Mouse (Mus musculus) embryonic stem cell, embryonic (primary cell): Measurements from ENCODE around the gene Zbtb43.

Experiments used
- CTCF ChIA-PET, 4 experiments: fragments of 300-600 bp in 2 of 4; fragments of 350-600 bp in 2 of 4; sonication (Branson Sonifier 250); formaldehyde crosslinking; loops; one replicate each; lab custom pipeline; 2022; ENCODE audit warnings: inconsistent platforms in 2 of 4; lab: Charles Lee
- POLR2A ChIA-PET, 4 experiments: fragments of 300-600 bp in 2 of 4; fragments of 350-600 bp in 2 of 4; sonication (Branson Sonifier 250); formaldehyde crosslinking; loops; one replicate each; lab custom pipeline; 2022; ENCODE audit warnings: antibody characterized with exemption in 4 of 4, inconsistent platforms in 1 of 4; lab: Charles Lee

The Zbtb43 gene

GRCm38 (mm10) chr2:33465215-33465614 is 3.1 kb downstream of the Zbtb43 start:
- POLR2A ChIA-PET = interaction anchor here in 3 of 4 experiments (0.6 to 3.9 kb wide), 8 partner anchors 7 to 324 kb away, joined by 3 to 24 read pairs (median 4); no protein-coding TSS in a partner anchor
- CTCF ChIA-PET = interaction anchor here in 1 of 4 experiments (0.8 kb wide), 1 partner anchor 22 kb away, joined by 3 read pairs; no protein-coding TSS in a partner anchor

DNA sequence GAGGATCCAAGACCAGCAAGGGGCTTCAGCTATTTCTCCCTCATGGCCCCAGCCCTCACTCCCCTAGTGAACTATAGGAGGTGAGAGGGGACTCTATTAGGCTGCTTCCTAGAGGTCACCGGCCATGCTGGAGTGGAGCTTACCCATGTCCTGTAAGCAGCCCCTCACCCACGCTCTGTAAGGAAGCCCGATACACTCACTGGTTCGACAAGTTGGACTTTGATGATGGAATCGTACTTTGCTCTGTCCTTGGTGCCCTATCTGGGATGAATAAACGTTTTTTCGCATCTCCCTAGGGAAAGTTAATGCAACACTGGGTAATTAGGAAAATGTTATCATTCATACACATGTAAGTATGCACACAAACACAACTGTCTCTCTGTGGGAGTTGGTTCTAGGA is 6.3 kb downstream of the Zbtb43 start:
- ChIA-PET POLR2A (interaction anchor here in 2 of 4 experiments (0.9 to 4.3 kb wide), 11 partner anchors 9 to 28 kb away, joined by 3 to 28 read pairs (median 5); no protein-coding TSS in a partner anchor), CTCF (no interaction called here)

DNA sequence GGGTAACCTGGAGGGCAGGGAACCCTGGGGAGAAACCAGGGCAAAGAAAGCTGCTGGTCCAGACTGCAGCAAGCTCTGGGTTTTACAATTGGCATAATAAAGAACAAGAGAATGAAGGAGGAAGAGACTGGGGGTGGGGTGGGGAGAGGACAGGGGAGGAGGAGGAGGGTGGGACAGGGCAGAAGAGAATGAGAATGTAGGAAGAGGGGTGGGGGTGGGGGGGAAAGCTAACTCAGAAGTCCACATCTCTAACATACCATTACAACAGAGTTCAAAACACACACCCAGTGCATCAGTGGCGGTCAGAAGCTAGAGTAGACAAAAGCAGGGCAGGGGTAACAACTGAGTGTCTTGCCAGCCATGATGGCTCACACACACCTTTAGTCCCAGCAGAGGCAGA is 7.3 kb downstream of the Zbtb43 start:
- POLR2A ChIA-PET = interaction anchor here (0.6 to 4.4 kb wide), 19 partner anchors 8 to 500 kb away, joined by 3 to 28 read pairs (median 5); partner anchors contain the start of genes Lrsam1 (in 2 of the 4), Rpl12 (in 2 of the 4) and Garnl3 (in 1 of the 4)

DNA sequence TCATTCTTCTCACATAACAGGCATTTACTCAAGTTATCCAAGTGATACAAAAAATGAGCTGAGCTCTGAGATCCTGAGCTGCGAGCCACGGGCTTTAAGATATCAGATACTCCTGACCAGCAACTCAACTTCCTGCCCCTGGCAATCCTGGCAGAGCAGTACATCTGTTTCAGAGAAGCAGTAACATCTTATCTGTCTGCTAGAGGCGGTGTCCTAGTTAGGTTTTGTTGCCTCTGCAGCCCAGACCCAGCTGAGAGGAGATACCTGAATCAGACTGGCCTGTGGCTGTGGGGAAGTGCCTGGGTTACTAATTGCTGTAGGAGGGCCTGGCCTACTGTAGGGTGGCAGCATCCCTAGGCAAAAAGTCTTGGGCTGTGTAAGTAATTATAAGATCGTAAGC is 8.7 kb downstream of the Zbtb43 start:
- ChIA-PET CTCF (interaction anchor here in 1 of 4 experiments (0.6 kb wide), 1 partner anchor 617 kb away, joined by 3 read pairs; no protein-coding TSS in a partner anchor), POLR2A (interaction anchor here in 2 of 4 experiments (0.5 to 5.1 kb wide), 12 partner anchors 8 to 843 kb away, joined by 3 to 45 read pairs (median 9); partner anchors contain the start of gene Zbtb43 (in 2 of the 2))

More for the DNA sequence above, 7.3 kb downstream of the Zbtb43 start:
- CTCF ChIA-PET = interaction anchor here (0.6 to 1.2 kb wide), 6 partner anchors 28 to 979 kb away, joined by 3 to 7 read pairs (median 5); no protein-coding TSS in a partner anchor

DNA sequence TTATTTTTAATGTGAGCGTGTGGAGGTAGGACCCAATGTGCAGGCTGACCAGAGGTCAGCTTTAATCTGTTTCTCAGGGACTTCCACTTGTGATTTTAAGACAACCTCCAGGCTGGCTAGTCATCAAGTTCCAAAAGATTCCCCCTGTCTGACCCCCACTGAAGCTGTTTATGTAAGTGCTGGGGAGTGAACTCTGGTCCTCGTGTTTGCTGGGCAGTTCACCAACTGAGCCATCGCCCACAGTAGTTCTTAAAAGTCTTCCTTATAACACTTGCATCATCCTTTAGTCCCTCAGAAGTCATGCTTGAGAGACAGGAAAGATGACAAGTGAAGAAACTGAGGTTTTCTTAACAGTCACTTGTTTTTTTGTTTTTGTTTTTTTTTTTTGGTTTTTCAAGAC is 11.7 kb downstream of the Zbtb43 start:
- POLR2A ChIA-PET = interaction anchor here in 3 of 4 experiments (0.5 to 8.4 kb wide), 10 partner anchors 10 to 30 kb away, joined by 3 to 78 read pairs (median 11); partner anchors contain the start of gene Zbtb43 (in 2 of the 3)
- CTCF ChIA-PET = interaction anchor here in 2 of 4 experiments (0.6 to 1.7 kb wide), 5 partner anchors 12 to 529 kb away, joined by 3 to 8 read pairs (median 3); partner anchors contain the start of gene Zbtb43 (in 1 of the 2)

DNA sequence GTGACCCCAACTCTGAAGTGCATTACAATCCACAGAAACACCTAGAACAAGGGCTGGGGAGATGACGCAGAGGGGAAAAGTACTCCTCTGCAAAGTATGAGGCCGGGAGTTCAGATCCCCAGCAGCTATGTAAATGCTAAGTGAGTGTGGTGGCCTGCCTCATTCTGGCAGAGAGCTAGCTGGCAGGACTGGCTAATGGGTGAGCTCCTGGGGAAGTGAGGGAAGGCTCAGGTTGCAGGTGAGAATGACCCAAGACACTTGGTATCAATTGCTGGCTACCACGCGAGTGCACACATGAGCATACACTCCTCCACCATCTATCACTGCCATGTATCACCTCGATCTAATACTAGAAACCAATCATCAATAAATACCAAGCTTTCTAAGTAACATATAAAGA is 12.1 kb downstream of the Zbtb43 start:
- CTCF ChIA-PET = interaction anchor here in 1 of 4 experiments (1.7 kb wide), 1 partner anchor 18 kb away, joined by 3 read pairs; no protein-coding TSS in a partner anchor
- POLR2A ChIA-PET = interaction anchor here in 2 of 4 experiments (1.1 to 8.4 kb wide), 9 partner anchors 11 to 30 kb away, joined by 3 to 78 read pairs (median 10); partner anchors contain the start of gene Zbtb43 (in 2 of the 2)

DNA sequence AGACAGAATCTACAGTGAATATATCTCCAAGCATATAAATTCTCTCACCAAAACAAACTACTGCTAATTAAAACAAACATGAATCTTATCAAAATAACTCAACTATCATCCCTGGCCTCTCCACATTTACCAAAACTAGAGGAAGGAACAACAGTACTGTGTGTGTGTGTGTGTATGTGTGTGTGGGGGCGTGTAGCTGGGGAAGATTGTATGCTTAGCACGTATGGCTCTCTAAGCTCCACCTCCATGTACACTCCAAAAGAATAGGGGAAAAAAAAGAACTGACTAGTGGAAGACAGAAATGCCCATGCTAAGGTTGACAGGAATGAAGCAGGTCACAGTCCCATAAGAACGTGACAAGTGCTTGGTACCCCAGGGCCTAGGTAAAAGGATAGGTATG is 13.0 kb downstream of the Zbtb43 start:
- ChIA-PET POLR2A (interaction anchor here in 2 of 4 experiments (0.8 to 8.4 kb wide), 10 partner anchors 8 to 25 kb away, joined by 3 to 78 read pairs (median 6); partner anchors contain the start of gene Zbtb43 (in 1 of the 2)), CTCF (interaction anchor here in 1 of 4 experiments (1.0 to 1.7 kb wide), 2 partner anchors 16 to 19 kb away, joined by 3 to 5 read pairs; no protein-coding TSS in a partner anchor)

- ChIA-PET POLR2A (interaction anchor here in 3 of 4 experiments (0.5 to 8.4 kb wide), 15 partner anchors 8 to 1092 kb away, joined by 3 to 78 read pairs (median 3); partner anchors contain the start of gene Zbtb43 (in 1 of the 3)), CTCF (interaction anchor here in 1 of 4 experiments (1.0 kb wide), 1 partner anchor 15 kb away, joined by 5 read pairs; no protein-coding TSS in a partner anchor)
Observed at GRCm38 (mm10) chr2:33454816-33455215, 13.5 kb downstream of the Zbtb43 start.

DNA sequence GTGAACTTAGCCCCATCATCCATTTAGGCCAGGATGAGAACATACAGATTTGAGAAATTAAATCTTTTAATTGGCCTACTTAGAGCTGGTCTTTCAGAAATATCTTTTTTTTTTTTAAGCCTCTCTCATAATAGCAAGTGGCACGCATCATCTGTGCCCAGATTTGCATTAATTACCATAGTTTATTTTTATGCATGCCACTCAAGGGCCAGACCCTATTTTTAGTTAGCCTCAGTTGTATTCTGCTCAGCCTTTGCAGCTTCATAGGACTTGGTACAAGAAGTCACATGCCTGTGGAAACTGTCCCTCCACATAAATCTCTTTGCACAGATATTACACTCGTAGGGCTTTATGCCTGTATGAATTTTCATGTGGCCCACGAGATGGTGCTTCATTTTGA is 14.9 kb downstream of the Zbtb43 start:
- ChIA-PET POLR2A (interaction anchor here in 2 of 4 experiments (0.9 to 8.4 kb wide), 11 partner anchors 8 to 44 kb away, joined by 3 to 78 read pairs (median 5); partner anchors contain the start of gene Zbtb43 (in 1 of the 2)), CTCF (interaction anchor here in 3 of 4 experiments (0.9 to 1.5 kb wide), 3 partner anchors 13 to 105 kb away, joined by 3 read pairs; no protein-coding TSS in a partner anchor)

DNA sequence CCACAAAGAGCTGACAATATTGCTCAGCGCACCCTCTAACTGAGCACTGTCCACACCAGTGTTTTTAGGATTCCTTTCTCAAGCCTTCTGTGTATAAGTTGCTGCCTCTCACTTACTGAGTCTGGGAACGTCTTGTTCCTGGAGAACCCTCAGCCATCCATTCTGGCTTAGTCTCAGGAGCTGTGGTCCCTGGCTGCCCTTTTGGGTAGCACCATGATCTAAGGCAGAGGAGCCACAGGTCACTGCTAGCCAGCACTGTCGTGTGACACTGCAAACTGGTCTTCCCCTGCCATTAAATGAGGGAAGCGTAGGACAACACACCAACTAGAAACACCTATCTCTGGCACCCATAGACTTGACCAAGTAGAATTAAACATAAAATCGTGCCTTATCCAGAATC is 15.6 kb downstream of the Zbtb43 start:
- CTCF ChIA-PET = interaction anchor here in 3 of 4 experiments (0.9 to 1.5 kb wide), 4 partner anchors 12 to 105 kb away, joined by 3 to 4 read pairs (median 3); partner anchors contain the start of gene Zbtb34 (in 1 of the 3)

DNA sequence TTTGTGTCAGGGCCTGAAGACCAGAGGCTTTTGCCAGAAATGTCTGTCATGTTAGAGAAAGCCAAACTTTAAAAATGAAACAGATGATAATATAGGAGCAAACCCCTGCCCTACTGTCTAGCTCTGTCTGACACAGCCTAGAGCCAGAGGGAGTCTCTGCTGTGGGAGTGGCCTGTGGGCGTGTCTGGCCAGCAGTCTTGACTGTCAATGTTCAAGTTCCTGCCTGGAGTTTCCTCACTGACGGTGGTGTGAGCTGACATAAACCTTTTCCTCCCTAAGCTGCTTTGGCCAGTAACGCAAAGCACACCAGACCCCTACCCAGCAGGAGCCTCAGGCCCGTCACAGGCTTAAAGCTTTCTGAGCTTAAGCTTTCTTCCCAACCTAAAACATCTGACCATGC is 16.2 kb downstream of the Zbtb43 start:
- POLR2A ChIA-PET = interaction anchor here (0.5 to 8.4 kb wide), 19 partner anchors 9 to 26 kb away, joined by 3 to 78 read pairs (median 8); partner anchors contain the start of gene Zbtb43 (in 2 of the 4)
- CTCF ChIA-PET = interaction anchor here in 3 of 4 experiments (0.9 to 1.5 kb wide), 4 partner anchors 21 to 521 kb away, joined by 3 to 5 read pairs (median 4); partner anchors contain the start of gene Zbtb34 (in 1 of the 3)

More for the DNA sequence above, 15.6 kb downstream of the Zbtb43 start:
- POLR2A ChIA-PET = interaction anchor here in 3 of 4 experiments (0.9 to 8.4 kb wide), 15 partner anchors 9 to 44 kb away, joined by 3 to 78 read pairs (median 9); partner anchors contain the start of gene Zbtb43 (in 1 of the 3)

GRCm38 (mm10) chr2:33451038-33451978 is 17.1 kb downstream of the Zbtb43 start:
- ChIA-PET POLR2A (interaction anchor here (0.5 to 8.4 kb wide), 27 partner anchors 8 to 490 kb away, joined by 3 to 78 read pairs (median 6); partner anchors contain the start of genes Zbtb43 (in 2 of the 4), Lrsam1 (in 1 of the 4), Ralgps1 (in 1 of the 4) and Rpl12 (in 1 of the 4)), CTCF (interaction anchor here in 3 of 4 experiments (0.9 to 1.3 kb wide), 3 partner anchors 20 to 522 kb away, joined by 3 to 5 read pairs (median 4); partner anchors contain the start of gene Zbtb34 (in 1 of the 3))

- CTCF ChIA-PET = interaction anchor here in 3 of 4 experiments (0.6 to 1.3 kb wide), 3 partner anchors 9 to 29 kb away, joined by 4 to 5 read pairs (median 4); no protein-coding TSS in a partner anchor
- POLR2A ChIA-PET = interaction anchor here (0.6 to 4.1 kb wide), 20 partner anchors 9 to 1817 kb away, joined by 3 to 37 read pairs (median 4); partner anchors contain the start of gene Zbtb43 (in 1 of the 4)
Observed at GRCm38 (mm10) chr2:33449119-33449873, 19.1 kb downstream of the Zbtb43 start.

DNA sequence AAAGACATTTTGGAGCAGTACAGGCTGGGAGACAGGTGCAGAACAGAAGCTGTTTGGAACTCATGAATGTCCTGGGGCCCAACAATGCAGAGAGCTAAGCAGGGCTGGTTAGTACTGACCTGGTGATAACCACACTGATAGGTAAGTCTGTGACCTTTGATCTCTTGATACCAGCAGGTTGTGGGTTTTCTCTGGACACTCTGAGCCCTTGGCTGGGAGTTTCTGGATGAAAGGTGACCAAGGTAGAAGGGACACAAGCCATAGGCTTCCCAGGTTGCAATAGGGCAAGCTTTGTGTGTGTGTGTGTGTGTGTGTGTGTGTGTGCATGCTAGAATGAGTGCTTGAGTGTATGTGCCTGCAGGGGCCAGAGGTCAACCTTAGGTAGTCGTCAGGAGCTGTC is 21.6 kb downstream of the Zbtb43 start:
- POLR2A ChIA-PET = interaction anchor here in 3 of 4 experiments (0.6 to 4.0 kb wide), 22 partner anchors 7 to 861 kb away, joined by 3 to 30 read pairs (median 4); partner anchors contain the start of gene Zbtb43 (in 3 of the 3)

GRCm38 (mm10) chr2:33445741-33446140 is 22.6 kb downstream of the Zbtb43 start:
- ChIA-PET POLR2A (interaction anchor here in 3 of 4 experiments (1.0 to 3.4 kb wide), 14 partner anchors 9 to 482 kb away, joined by 3 to 19 read pairs (median 4); no protein-coding TSS in a partner anchor), CTCF (interaction anchor here in 2 of 4 experiments (0.6 to 1.7 kb wide), 2 partner anchors 9 to 31 kb away, joined by 3 read pairs; no protein-coding TSS in a partner anchor)

More for the DNA sequence above, 21.6 kb downstream of the Zbtb43 start:
- CTCF ChIA-PET = interaction anchor here (0.5 to 1.7 kb wide), 6 partner anchors 10 to 589 kb away, joined by 3 to 11 read pairs (median 3); no protein-coding TSS in a partner anchor
